Mouse (Mus musculus): ENCODE data around the gene Tdp1. TPM values are rescaled to one million over a fixed set of nuclear protein-coding genes. Genes with fewer than 3 reads are reported as not detected.

Tdp1 gene
- total RNA-seq, 2 experiments from 2014 or later, result 7.1 to 20.2 TPM

DNA sequence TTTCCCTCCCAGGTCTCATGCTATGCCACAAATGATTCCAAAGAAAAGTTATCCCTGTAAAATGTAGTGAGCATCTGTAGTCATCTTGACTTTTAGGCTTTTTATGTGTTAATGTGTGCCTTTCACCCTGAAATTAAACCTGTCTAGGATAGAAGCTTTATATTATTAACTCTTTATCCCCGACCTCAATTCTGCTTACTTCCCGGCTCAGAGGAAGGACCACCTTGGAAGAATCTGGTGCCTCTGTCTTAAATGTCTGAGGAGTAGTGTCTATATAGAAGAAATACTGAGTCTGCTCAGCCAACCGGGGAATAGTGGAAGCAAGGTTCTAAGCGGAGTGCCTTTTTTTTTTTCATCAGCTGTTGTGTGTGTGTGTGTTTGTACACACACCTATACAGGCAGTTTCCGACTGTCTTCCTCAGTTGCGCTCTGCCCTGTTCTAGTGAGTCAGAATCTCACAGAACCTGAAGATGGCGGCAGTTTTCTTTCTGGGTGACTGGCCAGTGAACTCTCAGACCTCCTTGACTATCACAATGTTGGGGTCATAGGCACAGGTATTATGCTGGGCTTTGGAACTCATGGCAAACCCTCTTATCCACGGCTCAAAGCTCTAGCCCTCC, 1.1 kb downstream of the Tdp1 start:
- ATAC-seq (replicated peaks; ENCODE audit: low FRiP score, poor library complexity, severe bottlenecking), result no peak

DNA sequence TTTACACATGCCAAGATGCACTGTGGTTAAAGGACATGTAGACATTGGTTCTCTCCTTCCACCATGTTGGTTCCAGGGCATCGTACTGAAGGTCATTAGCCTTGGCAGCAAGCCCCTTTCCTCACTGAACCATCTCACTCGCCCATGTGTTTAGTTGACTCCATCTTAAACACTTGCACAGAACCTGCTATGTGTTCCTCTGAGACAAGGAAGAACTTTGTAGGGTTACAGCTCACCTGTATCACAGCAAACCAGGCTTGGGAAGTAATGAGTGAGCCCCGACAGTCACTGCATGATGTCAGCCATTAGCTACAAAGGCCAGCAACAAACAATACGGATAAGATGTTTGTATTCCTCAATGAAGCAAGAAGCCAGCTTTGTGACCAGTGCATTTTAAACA, 13.5 kb downstream of the Tdp1 start:
- no peak for ATAC-seq (replicated peaks; ENCODE audit: low FRiP score, poor library complexity, severe bottlenecking)

GRCm38 (mm10) chr12:99898248-99898870, 14.0 kb downstream of the Tdp1 start:
- no peak for ATAC-seq (replicated peaks; ENCODE audit: low FRiP score, poor library complexity, severe bottlenecking)

DNA sequence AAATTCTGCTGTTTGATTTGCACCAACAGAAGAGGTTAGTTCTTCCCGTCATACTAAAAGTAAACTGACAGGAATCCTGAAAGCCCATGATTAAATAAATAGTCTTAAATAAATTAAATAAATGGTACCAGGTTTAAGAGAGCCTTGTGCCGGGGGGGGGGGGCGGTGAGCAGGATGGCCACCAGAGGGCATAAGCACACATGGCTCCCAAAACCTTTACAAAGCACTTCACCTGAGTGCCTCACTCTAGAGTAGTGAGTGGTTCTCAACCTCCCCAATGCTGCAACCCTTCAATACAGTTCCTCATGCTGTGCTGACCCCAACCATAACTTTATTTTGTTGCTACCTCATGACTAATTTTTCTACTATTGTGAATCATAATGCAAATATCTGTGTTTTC, 15.7 kb downstream of the Tdp1 start:
- ATAC-seq (replicated peaks; ENCODE audit: low FRiP score, poor library complexity, severe bottlenecking), result no peak

- ATAC-seq (replicated peaks; ENCODE audit: low FRiP score, poor library complexity, severe bottlenecking), result no peak
Measured at GRCm38 (mm10) chr12:99901973-99902866, 17.9 kb downstream of the Tdp1 start.

GRCm38 (mm10) chr12:99902867-99903370, 18.6 kb downstream of the Tdp1 start:
- ATAC-seq (replicated peaks; ENCODE audit: low FRiP score, poor library complexity, severe bottlenecking), result no peak

DNA sequence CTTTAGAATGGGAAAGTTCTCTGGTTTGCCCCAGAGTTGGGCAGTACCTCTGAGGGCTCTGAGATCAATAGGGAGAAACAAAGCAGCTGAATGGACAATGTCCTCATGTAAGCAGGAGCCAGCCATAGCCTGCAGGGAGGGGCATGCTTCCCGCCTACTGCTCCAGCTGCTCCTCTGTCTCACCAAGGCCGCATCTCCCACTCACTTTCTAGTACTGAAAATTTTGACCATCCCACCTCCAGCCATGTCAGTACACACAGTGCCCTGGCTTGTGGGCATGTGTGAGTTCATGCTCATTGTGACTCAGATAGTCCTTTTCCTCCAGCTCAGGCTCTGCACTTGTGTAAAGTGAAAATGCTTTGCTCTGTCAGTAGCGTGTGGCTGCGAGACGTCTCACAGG, 20.2 kb downstream of the Tdp1 start:
- no peak for ATAC-seq (replicated peaks; ENCODE audit: low FRiP score, poor library complexity, severe bottlenecking)

DNA sequence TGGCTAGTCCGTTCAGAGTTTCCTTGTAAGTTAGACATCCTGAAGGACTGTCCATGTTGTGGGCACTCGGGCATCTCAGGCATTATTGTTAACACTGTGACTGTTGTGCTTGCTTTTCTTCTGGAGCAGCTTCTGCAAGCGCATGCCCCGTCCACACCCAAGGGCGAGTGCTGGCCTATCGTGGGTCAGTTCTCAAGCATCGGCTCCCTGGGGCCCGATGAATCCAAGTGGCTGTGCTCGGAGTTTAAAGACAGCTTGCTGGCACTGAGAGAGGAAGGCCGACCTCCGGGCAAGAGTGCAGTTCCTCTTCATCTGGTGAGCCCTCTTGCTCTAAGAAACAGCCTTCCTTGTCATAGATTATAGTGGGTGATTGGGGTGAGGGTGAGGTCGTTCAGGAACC, 27.1 kb downstream of the Tdp1 start:
- no peak for ATAC-seq (replicated peaks; ENCODE audit: low FRiP score, poor library complexity, severe bottlenecking)

DNA sequence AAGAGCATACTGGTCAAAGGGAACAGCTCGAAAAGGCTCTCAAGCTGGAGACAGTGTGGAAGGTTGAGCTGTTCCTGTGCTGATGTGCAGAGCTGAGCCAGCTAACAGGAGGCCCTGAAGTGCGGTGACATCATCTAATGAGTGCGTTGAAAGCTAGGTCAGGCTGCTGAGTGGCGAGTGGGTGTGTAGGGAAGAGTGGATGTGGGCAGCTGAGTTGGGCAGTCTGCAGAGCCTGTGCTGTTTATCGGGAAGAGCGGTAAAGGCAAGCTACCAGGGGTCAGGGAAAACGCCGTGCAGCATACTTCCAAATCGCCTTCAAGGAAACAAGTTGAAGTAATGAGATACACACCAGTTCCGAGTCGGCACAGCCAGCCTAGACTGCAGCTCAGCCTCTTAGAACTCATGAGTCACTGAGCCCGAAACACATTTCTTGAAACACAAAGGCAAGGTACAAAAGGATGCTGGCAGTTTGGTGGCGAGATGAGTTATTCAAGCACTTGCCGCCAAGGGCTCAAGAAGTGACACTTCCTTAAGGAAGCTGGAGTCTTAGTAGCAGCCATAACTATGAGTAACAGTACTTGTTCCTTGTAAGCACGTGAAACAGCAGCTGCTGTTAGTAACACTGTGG, 33.6 kb downstream of the Tdp1 start:
- ATAC-seq (replicated peaks; ENCODE audit: low FRiP score, poor library complexity, severe bottlenecking), result no peak

- ATAC-seq (replicated peaks; ENCODE audit: low FRiP score, poor library complexity, severe bottlenecking), result no peak
Measured at GRCm38 (mm10) chr12:99919636-99920035, 35.3 kb downstream of the Tdp1 start.

DNA sequence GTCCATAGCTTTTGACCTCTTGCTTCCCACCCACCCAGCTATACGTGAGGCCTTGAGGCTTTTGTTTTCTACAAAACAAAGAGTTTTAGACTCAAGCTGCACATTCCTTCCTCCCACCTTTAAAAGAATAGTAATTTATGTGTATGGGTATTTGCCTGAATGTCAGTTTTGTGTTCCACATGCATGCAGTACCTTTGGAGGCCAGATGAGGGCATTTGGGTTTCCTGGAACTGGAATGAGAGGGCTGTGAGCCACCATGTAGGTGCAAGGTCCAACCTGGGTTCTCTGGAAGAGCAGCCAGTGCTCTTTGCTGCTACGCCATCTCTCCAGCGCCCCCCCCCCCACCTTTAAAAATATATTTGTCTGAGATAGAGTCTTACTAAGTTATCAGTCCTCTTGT, 36.7 kb downstream of the Tdp1 start:
- ATAC-seq (replicated peaks; ENCODE audit: low FRiP score, poor library complexity, severe bottlenecking), result no peak

GRCm38 (mm10) chr12:99923131-99923606, 38.9 kb downstream of the Tdp1 start:
- no peak for ATAC-seq (replicated peaks; ENCODE audit: low FRiP score, poor library complexity, severe bottlenecking)

DNA sequence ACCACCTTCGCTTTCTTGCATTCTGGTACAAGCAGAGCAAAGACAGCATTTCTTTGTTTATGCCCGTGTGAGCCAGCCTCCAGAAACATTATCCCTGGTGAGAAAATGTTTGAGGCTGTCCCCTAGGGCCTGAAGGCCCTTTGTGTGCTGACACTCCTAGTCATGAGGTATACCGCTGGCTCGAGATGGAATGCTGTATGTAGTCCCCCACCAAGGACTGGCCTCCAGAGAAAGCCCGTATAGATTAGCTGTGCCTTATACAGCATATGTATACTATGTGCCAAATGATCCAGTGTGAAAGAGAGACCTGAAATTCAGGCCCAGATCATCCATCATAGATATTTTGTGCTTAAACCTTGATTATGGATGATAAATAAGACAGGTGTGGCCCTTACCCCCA, 39.4 kb downstream of the Tdp1 start:
- no peak for ATAC-seq (replicated peaks; ENCODE audit: low FRiP score, poor library complexity, severe bottlenecking)

- no peak for ATAC-seq (replicated peaks; ENCODE audit: low FRiP score, poor library complexity, severe bottlenecking)
Measured at GRCm38 (mm10) chr12:99928311-99928710, 44.0 kb downstream of the Tdp1 start.

DNA sequence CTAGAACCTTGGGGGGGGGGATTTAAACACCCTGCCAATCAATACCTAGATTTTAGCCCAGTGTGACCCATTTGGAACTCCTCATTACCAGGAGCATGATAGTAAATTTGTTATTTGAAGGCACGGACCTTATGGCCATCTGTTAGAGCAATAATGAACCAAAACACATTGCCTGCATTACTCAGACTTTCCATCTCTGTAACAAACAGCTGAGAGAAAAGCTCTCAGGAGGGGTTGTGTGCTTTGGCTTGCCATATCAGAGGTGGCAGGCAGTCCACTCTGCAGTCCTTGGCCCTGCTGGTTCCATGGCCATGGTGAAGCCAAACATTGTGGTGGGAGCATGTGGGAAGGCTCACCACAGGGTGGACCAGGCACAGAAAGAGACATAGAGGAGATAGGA, 44.8 kb downstream of the Tdp1 start:
- ATAC-seq (replicated peaks; ENCODE audit: low FRiP score, poor library complexity, severe bottlenecking), result no peak

- ATAC-seq (replicated peaks; ENCODE audit: low FRiP score, poor library complexity, severe bottlenecking), result no peak
Measured at GRCm38 (mm10) chr12:99932245-99932644, 47.9 kb downstream of the Tdp1 start.

DNA sequence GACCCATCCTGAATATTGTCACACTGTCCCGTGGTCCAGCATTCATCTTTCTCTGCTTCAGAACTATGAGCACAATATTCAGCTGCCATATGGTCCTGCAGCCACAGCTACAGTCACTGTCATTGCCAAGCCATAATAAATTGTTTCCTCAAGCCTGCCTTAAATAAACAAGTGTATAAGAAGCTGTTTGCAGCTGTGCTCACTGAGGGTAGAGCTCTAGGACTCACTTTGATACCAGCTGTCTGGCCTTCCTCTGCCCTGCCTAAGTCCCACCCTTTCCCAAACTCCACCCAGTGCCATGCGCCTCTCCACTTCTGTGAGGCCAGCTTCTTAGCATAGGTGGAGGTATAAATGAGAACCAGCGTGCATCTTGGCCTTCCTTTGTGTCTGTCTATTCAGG, 49.3 kb downstream of the Tdp1 start:
- ATAC-seq (replicated peaks; ENCODE audit: low FRiP score, poor library complexity, severe bottlenecking), result no peak

GRCm38 (mm10) chr12:99935403-99935802, 51.1 kb downstream of the Tdp1 start:
- no peak for ATAC-seq (replicated peaks; ENCODE audit: low FRiP score, poor library complexity, severe bottlenecking)

- no peak for ATAC-seq (replicated peaks; ENCODE audit: low FRiP score, poor library complexity, severe bottlenecking)
Measured at GRCm38 (mm10) chr12:99938476-99938875, 54.2 kb downstream of the Tdp1 start.

- ATAC-seq (replicated peaks; ENCODE audit: low FRiP score, poor library complexity, severe bottlenecking), result no peak
Measured at GRCm38 (mm10) chr12:99939179-99939578, 54.9 kb downstream of the Tdp1 start.
